Mouse (Mus musculus) c-Kit-positive CD71-positive TER-119-negative erythroid progenitor cells, embryonic 14.5 days (primary cell): ENCODE measurements around the gene Sept9.

Source experiments
- DNase-seq: peaks from one replicate; pipeline ENCODE4 v3.0.0-alpha.2; 2013; ENCODE audit warnings: low read depth

The Sept9 gene

GRCm38 (mm10) chr11:117265270-117265980 is 66.0 kb downstream of the Sept9 start:
- no peak for DNase-seq

- no peak for DNase-seq
Measured at GRCm38 (mm10) chr11:117265981-117266905, 66.8 kb downstream of the Sept9 start.

GRCm38 (mm10) chr11:117266906-117267721 is 67.7 kb downstream of the Sept9 start:
- no peak for DNase-seq

- DNase-seq: no peak
Measured at GRCm38 (mm10) chr11:117267828-117268227, 68.4 kb downstream of the Sept9 start.

GRCm38 (mm10) chr11:117268304-117268956 is 69.0 kb downstream of the Sept9 start:
- no peak for DNase-seq

- DNase-seq: no peak
Measured at GRCm38 (mm10) chr11:117269053-117269702, 69.7 kb downstream of the Sept9 start.

GRCm38 (mm10) chr11:117269946-117270345 is 70.5 kb downstream of the Sept9 start:
- no peak for DNase-seq

- no peak for DNase-seq
Measured at GRCm38 (mm10) chr11:117274973-117275372, 75.5 kb downstream of the Sept9 start.

GRCm38 (mm10) chr11:117275999-117276398 is 76.5 kb downstream of the Sept9 start:
- DNase-seq: no peak

- no peak for DNase-seq
Measured at GRCm38 (mm10) chr11:117276946-117277345, 77.5 kb downstream of the Sept9 start.

GRCm38 (mm10) chr11:117278113-117278512 is 78.7 kb downstream of the Sept9 start:
- DNase-seq: no peak

- no peak for DNase-seq
Measured at GRCm38 (mm10) chr11:117278514-117278913, 79.1 kb downstream of the Sept9 start.

- no peak for DNase-seq
Measured at GRCm38 (mm10) chr11:117279993-117280392, 80.5 kb downstream of the Sept9 start.

GRCm38 (mm10) chr11:117283048-117283888 is 83.8 kb downstream of the Sept9 start:
- no peak for DNase-seq

GRCm38 (mm10) chr11:117283889-117284450 is 84.5 kb downstream of the Sept9 start:
- DNase-seq: no peak

GRCm38 (mm10) chr11:117284721-117285605 is 85.5 kb downstream of the Sept9 start:
- no peak for DNase-seq

- DNase-seq: no peak
Measured at GRCm38 (mm10) chr11:117285606-117285931, 86.1 kb downstream of the Sept9 start.

- no peak for DNase-seq
Measured at GRCm38 (mm10) chr11:117287792-117288191, 88.3 kb downstream of the Sept9 start.

GRCm38 (mm10) chr11:117288765-117289164 is 89.3 kb downstream of the Sept9 start:
- no peak for DNase-seq
